Mouse (Mus musculus): ENCODE measurements at regions not wholly inside any gene's neighbourhood (a gene's known extent, or its start where the extent isn't known, plus 50 kb on each side); places are given as distances from the start of the nearest gene placed in this dataset.

- TF ChIP-seq CTCF (IDR thresholded peaks at IDR 0.05; ENCODE audit: control insufficient read depth, insufficient read depth, insufficient read length) (no peak), MAX (IDR thresholded peaks at IDR 0.05) (no peak)
Measured at GRCm38 (mm10) chr2:51460896-51461295, 166.4 kb upstream of the Tas2r134 start.

Data from C2C12 (cell line).